Mouse (Mus musculus) lung, adult 2 months (tissue): ENCODE data around the gene Pigt.

Experiments
- CTCF ChIP-seq: fragments of 200-500 bp; IDR thresholded peaks from 2 replicates; pipeline ENCODE4 v1.5.1; 2011; ENCODE audit warnings: mild to moderate bottlenecking, low read length, control low read depth; ENCODE audit not compliant: insufficient read depth
- POLR2A ChIP-seq: fragments of 200-500 bp; IDR thresholded peaks from 2 replicates; pipeline ENCODE4 v1.6.1; 2011; ENCODE audit warnings: low read depth, mild to moderate bottlenecking, control low read depth, low read length, borderline replicate concordance; ENCODE audit errors: extremely low read depth

- no peak for TF ChIP-seq CTCF
- no peak for TF ChIP-seq POLR2A
These were observed 38.8 kb upstream of the Pigt start for GRCm38 (mm10) chr2:164458535-164458934.
